7 mouse cellular contexts compared by ENCODE assay signal in the genomic region with DNA sequence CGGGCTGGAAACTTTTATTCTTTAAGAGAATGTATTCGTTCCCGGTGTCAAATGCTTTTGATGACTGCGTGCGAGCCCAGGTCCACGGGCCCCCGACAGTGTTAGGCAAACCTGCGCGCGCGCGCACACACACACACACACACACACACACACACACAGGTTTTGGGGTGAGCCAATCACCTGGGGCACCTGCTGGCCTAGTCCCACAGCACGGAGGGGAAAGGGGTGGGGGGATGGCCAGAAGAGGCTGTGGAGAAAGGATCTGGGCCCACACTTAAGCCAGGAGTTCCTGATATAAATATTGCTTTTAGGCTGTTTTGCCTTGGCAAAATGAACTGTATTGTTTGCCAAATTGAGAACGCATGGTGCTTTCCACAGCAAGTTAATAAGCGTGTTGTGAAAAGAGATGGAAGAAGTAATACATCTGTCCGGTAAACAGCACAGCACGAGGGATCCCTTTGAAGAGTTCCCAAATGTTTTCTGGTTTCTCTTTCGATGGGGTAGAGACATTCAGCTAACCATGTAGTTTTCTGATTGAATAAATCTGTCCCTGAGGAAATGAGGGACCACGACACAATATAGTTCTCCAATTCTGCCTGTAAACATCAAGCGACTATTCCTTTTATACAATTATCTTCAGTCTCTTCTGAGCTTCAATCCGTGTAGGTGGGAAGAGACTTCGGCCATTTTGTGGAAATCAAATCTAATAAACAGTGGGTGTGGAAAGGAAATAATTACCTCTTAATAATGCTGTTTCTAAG. TPM values are rescaled to one million over a fixed set of nuclear protein-coding genes. Genes with fewer than 3 reads are reported as not detected.
A peak's percentile ranks its signal among the peaks of the same experiment; 100 is the strongest.
DNase-seq lines count a peak whose midpoint lies in the region; ATAC-seq and TF ChIP-seq lines count a peak whose summit lies in the region.

No protein-coding gene starts in this region.

- no peak for TF ChIP-seq POLR2A in limb, embryonic 14.5 days (IDR thresholded peaks at IDR 0.05; ENCODE audit: borderline replicate concordance, extremely low read depth, insufficient read depth, insufficient read length)

- H3K36me3 ChIP-seq in embryonic facial prominence, embryonic 14.5 days (ENCODE audit: control insufficient read depth, insufficient read depth, low read length) = peaks cover 13% of the 10 kb centered on the region
- peaks cover 9% of the 10 kb centered on the region; the same call in 1 of the 2 replicates for H3K36me3 ChIP-seq in limb, embryonic 14.5 days (ENCODE audit: control insufficient read depth, insufficient read depth, low read length)
- H3K36me3 ChIP-seq in midbrain, embryonic 16.5 days (ENCODE audit: control insufficient read depth, insufficient read depth, low read length) = no peaks in the 10 kb centered on the region

- peak overlapping the region; percentile 78 for H3K4me3 ChIP-seq in embryonic facial prominence, embryonic 14.5 days (ENCODE audit: low read depth, low read length)
- peak overlapping the region; percentile 92 for H3K4me3 ChIP-seq in limb, embryonic 14.5 days (replicated peaks; ENCODE audit: low read length)
- peak overlapping the region; percentile 94 for H3K4me3 ChIP-seq in midbrain, embryonic 16.5 days (ENCODE audit: low read depth, low read length)

- no peaks in the 10 kb centered on the region for H3K27me3 ChIP-seq in embryonic facial prominence, embryonic 14.5 days (replicated peaks; ENCODE audit: control insufficient read depth, insufficient read depth, low read length)
- H3K27me3 ChIP-seq in limb, embryonic 14.5 days (ENCODE audit: control insufficient read depth, insufficient read depth, low read length) = no peaks in the 10 kb centered on the region
- no peaks in the 10 kb centered on the region for H3K27me3 ChIP-seq in midbrain, embryonic 16.5 days (ENCODE audit: control insufficient read depth, insufficient read depth, low read depth, low read length)

- H3K9me3 ChIP-seq in embryonic facial prominence, embryonic 14.5 days (ENCODE audit: control insufficient read depth, low read length) = no peaks in the 10 kb centered on the region
- H3K9me3 ChIP-seq in limb, embryonic 14.5 days (ENCODE audit: control insufficient read depth, low read length) = no peaks in the 10 kb centered on the region
- H3K9me3 ChIP-seq in midbrain, embryonic 16.5 days (replicated peaks; ENCODE audit: control insufficient read depth, low read length, poor library complexity, severe bottlenecking) = no peaks in the 10 kb centered on the region

- 11% methylated on average over 22 of the region's 22 CpGs for WGBS in embryonic facial prominence, embryonic 14.5 days
- WGBS in limb, embryonic 14.5 days = 15% methylated on average over 22 of the region's 22 CpGs
- 18% methylated on average over 22 of the region's 22 CpGs for WGBS in midbrain, embryonic 16.5 days

- DNase-seq in CD4-positive helper T cell, adult 2 months (ENCODE audit: low read depth, low spot score) = peak; percentile 64
- peak; percentile 42 for DNase-seq in ES-CJ7 (ENCODE audit: low read depth, low spot score)
- peak; percentile 50 for DNase-seq in embryonic facial prominence, embryonic 14.5 days (ENCODE audit: low spot score)
- DNase-seq in heart, postnatal 14 days = peak; percentile 57 to 59
- no peak for DNase-seq in limb, embryonic 14.5 days (ENCODE audit: low spot score)
- no peak for DNase-seq in frontal cortex, postnatal 10 days (ENCODE audit: low spot score in 2 of 2)

- H3K4me1 ChIP-seq in embryonic facial prominence, embryonic 14.5 days (ENCODE audit: control insufficient read depth, insufficient read depth, low read length) = peaks cover 20% of the 10 kb centered on the region
- peaks cover 26% of the 10 kb centered on the region for H3K4me1 ChIP-seq in limb, embryonic 14.5 days (ENCODE audit: control insufficient read depth, insufficient read depth, low read length)
- H3K4me1 ChIP-seq in midbrain, embryonic 16.5 days (ENCODE audit: control insufficient read depth, insufficient read depth, low read length) = peaks cover 31% of the 10 kb centered on the region

- peak overlapping the region; percentile 96 for H3K27ac ChIP-seq in embryonic facial prominence, embryonic 14.5 days (replicated peaks; ENCODE audit: low read depth, low read length)
- H3K27ac ChIP-seq in limb, embryonic 14.5 days (replicated peaks; ENCODE audit: low read depth, low read length) = peak overlapping the region; percentile 93
- peak overlapping the region; percentile 89; the same call in 1 of the 2 replicates for H3K27ac ChIP-seq in midbrain, embryonic 16.5 days (ENCODE audit: low read length)

- intact Hi-C loops in heart, postnatal 14 days (cut with DNase I) = loop anchor here (1.0 to 5.0 kb wide), 2 partner anchors 84 to 106 kb away; no protein-coding TSS in a partner anchor

- peak overlapping the region; percentile 83 for H3K4me2 ChIP-seq in embryonic facial prominence, embryonic 14.5 days (ENCODE audit: low read depth, low read length)
- H3K4me2 ChIP-seq in limb, embryonic 14.5 days (replicated peaks; ENCODE audit: low read depth, low read length, severe bottlenecking) = peak overlapping the region; percentile 71
- peak overlapping the region; percentile 87 for H3K4me2 ChIP-seq in midbrain, embryonic 16.5 days (ENCODE audit: low read length)

- H3K9ac ChIP-seq in embryonic facial prominence, embryonic 14.5 days (ENCODE audit: low read depth, low read length) = peak overlapping the region; percentile 96
- H3K9ac ChIP-seq in limb, embryonic 14.5 days (ENCODE audit: low read depth, low read length, severe bottlenecking) = peak overlapping the region; percentile 93
- peak overlapping the region; percentile 90; the same call in 1 of the 2 replicates for H3K9ac ChIP-seq in midbrain, embryonic 16.5 days (ENCODE audit: low read depth, low read length)

- ATAC-seq in embryonic facial prominence, embryonic 14.5 days (ENCODE audit: low read depth) = peak; percentile 35
- ATAC-seq in limb, embryonic 14.5 days (ENCODE audit: low FRiP score, low read depth) = 0 out of 2 replicates have a peak, but pooled peaks have one; percentile 11
- peak; percentile 22 for ATAC-seq in midbrain, embryonic 16.5 days

RNA-seq across cellular contexts. Expression of a gene that starts 0.4 kb away (rescaled TPM):
- 14.0 and 15.5 TPM in 2 replicates for polyA plus RNA-seq in embryonic facial prominence, embryonic 14.5 days (2014; fragmentation: Nextera tagmentation; extraction: Ambion mirVana)
- total RNA-seq in heart, postnatal 14 days (2021) = 100 to 1,000 TPM; 154 to 163 TPM
- 26.1 and 26.9 TPM in 2 replicates for polyA plus RNA-seq in limb, embryonic 14.5 days (2012; rRNA removed)
- polyA plus RNA-seq in limb, embryonic 14.5 days (2014; fragmentation: Nextera tagmentation; extraction: Ambion mirVana) = 15.7 and 18.6 TPM in 2 replicates
- polyA plus RNA-seq in midbrain, embryonic 16.5 days (2015; fragmentation: Nextera tagmentation; extraction: Ambion mirVana) = 22.1 and 23.6 TPM in 2 replicates

RNA-seq across cellular contexts. Expression of a gene that starts 9.8 kb away (rescaled TPM):
- polyA plus RNA-seq in embryonic facial prominence, embryonic 14.5 days (2014; fragmentation: Nextera tagmentation; extraction: Ambion mirVana) = 5.7 and 7.8 TPM in 2 replicates
- 1 to 10 TPM; 7.2 to 7.5 TPM for total RNA-seq in heart, postnatal 14 days (2021)
- 16.3 and 19.6 TPM in 2 replicates for polyA plus RNA-seq in limb, embryonic 14.5 days (2012; rRNA removed)
- 7.7 and 9.6 TPM in 2 replicates for polyA plus RNA-seq in limb, embryonic 14.5 days (2014; fragmentation: Nextera tagmentation; extraction: Ambion mirVana)
- polyA plus RNA-seq in midbrain, embryonic 16.5 days (2015; fragmentation: Nextera tagmentation; extraction: Ambion mirVana) = 11.2 TPM in 2 replicates

Comparison
In these comparisons a context has a peak if more than half of its experiments do, and no peak if none do; other contexts are left out.
1. DNase-seq: peak in CD4-positive helper T cell, adult 2 months (single experiment), ES-CJ7 (single experiment), embryonic facial prominence, embryonic 14.5 days (single experiment) and heart, postnatal 14 days (2 of 2); none in limb, embryonic 14.5 days (single experiment) and frontal cortex, postnatal 10 days (0 of 2).
2. Peak in every context shown above with its lines, with median percentiles within 50 percentile points of each other: ATAC-seq, H3K27ac ChIP-seq, H3K4me2 ChIP-seq, H3K4me3 ChIP-seq and H3K9ac ChIP-seq.